Mouse (Mus musculus) heart, embryonic 14.5 days (tissue): ENCODE results near the gene Fem1b. TPM values are rescaled to one million over a fixed set of nuclear protein-coding genes. Genes with fewer than 3 reads are reported as not detected.

Source experiments
- ATAC-seq: fragments of 200-750 bp; cut with Nextera tagmentation; 2 replicates; pipeline ENCODE4 v1.8.0; 2017; ENCODE audit warnings: low read depth, moderate TSS enrichment; ENCODE audit not compliant: insufficient number of reproducible peaks, insufficient read depth, low FRiP score
- H3K27ac ChIP-seq, 2 experiments: fragments of 200-500 bp in 1 of 2; fragments of 300-500 bp in 1 of 2; sonication (generic) in 1 of 2; replicated peaks in 1 of 2; 2 replicates each; pipeline ENCODE4 v1.5.1; 2012 to 2014; ENCODE audit warnings: low read depth in 2 of 2, low read length in 2 of 2, control low read depth in 1 of 2, mild to moderate bottlenecking in 1 of 2, mixed read lengths in 1 of 2; ENCODE audit not compliant: control insufficient read depth in 1 of 2, insufficient read depth in 1 of 2
- H3K27me3 ChIP-seq: fragments of 300-500 bp; sonication (generic); 2 replicates; pipeline ENCODE4 v1.6.1; 2014; ENCODE audit warnings: mild to moderate bottlenecking, low read length, control low read depth; ENCODE audit not compliant: control insufficient read depth, insufficient read depth
- H3K36me3 ChIP-seq: fragments of 300-500 bp; sonication (generic); 2 replicates; pipeline ENCODE4 v1.6.1; 2014; ENCODE audit warnings: mild to moderate bottlenecking, control low read depth, low read length, mixed read lengths; ENCODE audit not compliant: control insufficient read depth, insufficient read depth
- H3K4me1 ChIP-seq, 2 experiments: fragments of 200-500 bp in 1 of 2; fragments of 300-500 bp in 1 of 2; sonication (generic) in 1 of 2; 2 replicates each; pipeline ENCODE4 v1.6.1; 2012 to 2014; ENCODE audit warnings: low read length in 2 of 2, control low read depth in 1 of 2, mixed read lengths in 1 of 2; ENCODE audit not compliant: control insufficient read depth in 2 of 2, insufficient read depth in 2 of 2
- H3K4me2 ChIP-seq: fragments of 300-500 bp; sonication (generic); 2 replicates; pipeline ENCODE4 v1.6.1; 2014; ENCODE audit warnings: mild to moderate bottlenecking, low read length
- H3K4me3 ChIP-seq, 2 experiments: fragments of 200-500 bp in 1 of 2; fragments of 300-500 bp in 1 of 2; sonication (generic) in 1 of 2; 2 replicates each; pipeline ENCODE4 v1.5.1; 2012 to 2014; ENCODE audit warnings: low read length in 2 of 2, mild to moderate bottlenecking in 2 of 2, control low read depth in 1 of 2, low read depth in 1 of 2, moderate library complexity in 1 of 2; ENCODE audit not compliant: control insufficient read depth in 1 of 2, insufficient read depth in 1 of 2
- H3K9ac ChIP-seq: fragments of 300-500 bp; sonication (generic); 2 replicates; pipeline ENCODE4 v1.6.1; 2014; ENCODE audit warnings: mild to moderate bottlenecking, low read length
- H3K9me3 ChIP-seq: fragments of 300-500 bp; sonication (generic); 2 replicates; pipeline ENCODE4 v1.6.1; 2016; ENCODE audit warnings: low read length, control low read depth; ENCODE audit not compliant: control insufficient read depth
- WGBS: fragments of 180-500 bp; shearing (Covaris S2); extraction: QIAGEN DNeasy Blood & Tissue Kit; methylation state at CpG from one replicate; pipeline ENCODE4 v1.1.7; 2014; 5-methylcytosine and 5-hydroxymethylcytosine counted together
- polyA plus RNA-seq: library from polyadenylated mRNA; unstranded; fragments of >200 nt; fragmentation: Nextera tagmentation; extraction: Ambion mirVana; gene quantifications from 2 replicates; pipeline ENCODE4 v1.2.1, GENCODE M21; 2014

Gene Fem1b
- polyA plus RNA-seq, 1 experiment from 2014 or later: 21.0 TPM

- Histone ChIP-seq H3K27ac (peak overlapping the region; percentile 71 to 76), H3K27me3 (no peaks in the 10 kb centered on the region), H3K9me3 (no peaks in the 10 kb centered on the region), H3K9ac (peak overlapping the region; percentile 26), H3K4me3 (no peak overlapping the region), H3K4me1 (peaks cover 20 to 30% of the 10 kb centered on the region in 2 experiments), H3K36me3 (no peaks in the 10 kb centered on the region), H3K4me2 (peak overlapping the region; percentile 34)
- 0 out of 2 replicates have a peak, but pooled peaks have one; percentile 35 for ATAC-seq
- WGBS: 26% methylated on average over 12 of the region's 12 CpGs
Measured at GRCm38 (mm10) chr9:62817099-62817571, 5.4 kb upstream of the Fem1b start.

GRCm38 (mm10) chr9:62816323-62817098 is 4.8 kb upstream of the Fem1b start:
- 52% methylated on average over 9 of the region's 9 CpGs for WGBS
- Histone ChIP-seq H3K27me3 (no peaks in the 10 kb centered on the region), H3K9ac (no peak overlapping the region), H3K27ac (peak overlapping the region; percentile 71 to 76; a peak in 3 of 4 replicates), H3K36me3 (no peaks in the 10 kb centered on the region), H3K4me1 (peaks cover 21 to 32% of the 10 kb centered on the region in 2 experiments), H3K4me3 (no peak overlapping the region), H3K9me3 (no peaks in the 10 kb centered on the region), H3K4me2 (peak overlapping the region; percentile 34)
- ATAC-seq: no peak

- WGBS: 84% methylated on average over 2 of the region's 2 CpGs
- Histone ChIP-seq H3K27me3 (no peaks in the 10 kb centered on the region), H3K4me3 (no peak overlapping the region), H3K4me2 (no peak overlapping the region), H3K27ac (no peak overlapping the region), H3K4me1 (peaks cover 21 to 40% of the 10 kb centered on the region in 2 experiments), H3K36me3 (no peaks in the 10 kb centered on the region), H3K9me3 (no peaks in the 10 kb centered on the region), H3K9ac (no peak overlapping the region)
- no peak for ATAC-seq
Measured at GRCm38 (mm10) chr9:62814751-62815150, 3.0 kb upstream of the Fem1b start.

- H3K27ac ChIP-seq: peak overlapping the region; percentile 96 to 98
- no peaks in the 10 kb centered on the region for H3K9me3 ChIP-seq
- H3K4me2 ChIP-seq: peak overlapping the region; percentile 89
- peaks cover 11 to 42% of the 10 kb centered on the region in 2 experiments for H3K4me1 ChIP-seq
- H3K36me3 ChIP-seq: no peaks in the 10 kb centered on the region
- ATAC-seq: no peak
- WGBS: 10% methylated on average over 14 of the region's 14 CpGs
- peak overlapping the region; percentile 97 for H3K9ac ChIP-seq
- H3K27me3 ChIP-seq: no peaks in the 10 kb centered on the region
- H3K4me3 ChIP-seq: peak overlapping the region; percentile 75 to 98
Measured at GRCm38 (mm10) chr9:62812216-62813049, 699 bp upstream of the Fem1b start.

GRCm38 (mm10) chr9:62810543-62811515 is 905 bp downstream of the Fem1b start:
- Histone ChIP-seq H3K9ac (peak overlapping the region; percentile 97), H3K4me3 (peak overlapping the region; percentile 75 to 98), H3K4me2 (peak overlapping the region; percentile 89), H3K36me3 (no peaks in the 10 kb centered on the region), H3K4me1 (peaks cover 2 to 31% of the 10 kb centered on the region in 2 experiments; a peak in 2 of 4 replicates), H3K27ac (peak overlapping the region; percentile 96 to 98), H3K27me3 (no peaks in the 10 kb centered on the region), H3K9me3 (no peaks in the 10 kb centered on the region)
- peak; percentile 47; the same call in 1 of the 2 replicates for ATAC-seq
- WGBS: under 1% methylated on average over 58 of the region's 58 CpGs

DNA sequence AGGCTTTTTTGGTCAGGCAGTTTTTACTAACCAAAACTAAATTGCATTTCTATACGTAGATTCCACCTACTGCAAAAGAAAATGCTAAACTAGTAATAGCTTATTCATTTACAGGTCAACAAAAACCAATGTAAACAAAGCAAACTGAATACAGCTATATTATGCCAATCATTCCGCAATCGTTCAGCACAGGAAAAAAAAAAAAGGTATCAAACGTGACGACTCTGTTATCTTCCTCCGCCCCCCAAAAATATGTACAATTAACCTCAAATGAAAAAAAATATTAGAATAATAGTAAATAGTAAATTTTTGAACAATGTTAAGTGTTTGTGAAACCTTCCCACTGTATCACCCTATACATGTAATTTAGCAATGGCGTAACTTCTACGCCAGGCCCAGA is 1.6 kb downstream of the Fem1b start:
- peaks cover 2 to 31% of the 10 kb centered on the region in 2 experiments; a peak in 2 of 4 replicates for H3K4me1 ChIP-seq
- H3K4me3 ChIP-seq: peak overlapping the region; percentile 75 to 98
- WGBS: 20% methylated on average over 8 of the region's 8 CpGs
- no peaks in the 10 kb centered on the region for H3K9me3 ChIP-seq
- ATAC-seq: no peak
- H3K27ac ChIP-seq: no peak overlapping the region
- H3K36me3 ChIP-seq: no peaks in the 10 kb centered on the region
- no peaks in the 10 kb centered on the region for H3K27me3 ChIP-seq
- H3K9ac ChIP-seq: peak overlapping the region; percentile 97
- peak overlapping the region; percentile 89 for H3K4me2 ChIP-seq
